Mouse (Mus musculus): ENCODE measurements around the gene Wdr83. TPM values are rescaled to one million over a fixed set of nuclear protein-coding genes. Genes with fewer than 3 reads are reported as not detected.

The Wdr83 gene
- polyA plus RNA-seq, 1 experiment from 2014 or later = 33.1 TPM

GRCm38 (mm10) chr8:85062603-85063002, 18.5 kb downstream of the Wdr83 start:
- ATAC-seq (ENCODE audit: low read depth) (no peak), DNase-seq (ENCODE audit: low spot score) (no peak)
- Histone ChIP-seq H3K4me2 (ENCODE audit: low read depth, low read length) (no peak overlapping the region), H3K9me3 (ENCODE audit: control insufficient read depth, low read length) (no peaks in the 10 kb centered on the region), H3K4me1 (ENCODE audit: control insufficient read depth, insufficient read depth, low read length) (peaks cover 8% of the 10 kb centered on the region), H3K4me3 (ENCODE audit: low read depth, low read length) (no peak overlapping the region), H3K36me3 (ENCODE audit: control insufficient read depth, insufficient read depth, low read length) (peaks cover 30% of the 10 kb centered on the region), H3K27ac (replicated peaks; ENCODE audit: low read depth, low read length) (no peak overlapping the region), H3K27me3 (replicated peaks; ENCODE audit: control insufficient read depth, insufficient read depth, low read length) (no peaks in the 10 kb centered on the region), H3K9ac (ENCODE audit: low read depth, low read length) (no peak overlapping the region)
- WGBS = 92% methylated on average over 4 of the region's 4 CpGs

- peak; percentile 95 for DNase-seq (ENCODE audit: low spot score)
- H3K27ac ChIP-seq (replicated peaks; ENCODE audit: low read depth, low read length) = peak within 1 kb of the TSS; percentile 44; the same call in 1 of the 2 replicates
- H3K4me3 ChIP-seq (ENCODE audit: low read depth, low read length) = peak within 1 kb of the TSS; percentile 58
- H3K9ac ChIP-seq (ENCODE audit: low read depth, low read length) = peak within 1 kb of the TSS; percentile 66
- ATAC-seq (ENCODE audit: low read depth) = peak; percentile 92
- H3K9me3 ChIP-seq (ENCODE audit: control insufficient read depth, low read length) = no peaks in the 10 kb centered on the region
- WGBS = under 1% methylated on average over 45 of the region's 53 CpGs
- H3K36me3 ChIP-seq (ENCODE audit: control insufficient read depth, insufficient read depth, low read length) = peaks cover 24% of the 10 kb centered on the region
- no peaks in the 10 kb centered on the region for H3K27me3 ChIP-seq (replicated peaks; ENCODE audit: control insufficient read depth, insufficient read depth, low read length)
- peak within 1 kb of the TSS; percentile 91 for H3K4me2 ChIP-seq (ENCODE audit: low read depth, low read length)
- peaks cover 8% of the 10 kb centered on the region for H3K4me1 ChIP-seq (ENCODE audit: control insufficient read depth, insufficient read depth, low read length)
These were observed 21.1 kb downstream of the Wdr83 start, which contains the start of gene Fbxw9 for GRCm38 (mm10) chr8:85059879-85060616. TSS of gene Fbxw9 (plus strand) at chr8:85060055.

GRCm38 (mm10) chr8:85057367-85057766, 23.7 kb downstream of the Wdr83 start:
- H3K4me2 ChIP-seq (ENCODE audit: low read depth, low read length) = no peak overlapping the region
- H3K9ac ChIP-seq (ENCODE audit: low read depth, low read length) = no peak overlapping the region
- no peaks in the 10 kb centered on the region for H3K9me3 ChIP-seq (ENCODE audit: control insufficient read depth, low read length)
- no peak for DNase-seq (ENCODE audit: low spot score)
- no peak for ATAC-seq (ENCODE audit: low read depth)
- WGBS = 84% methylated on average over 7 of the region's 7 CpGs
- no peaks in the 10 kb centered on the region for H3K27me3 ChIP-seq (replicated peaks; ENCODE audit: control insufficient read depth, insufficient read depth, low read length)
- peaks cover 8% of the 10 kb centered on the region for H3K4me1 ChIP-seq (ENCODE audit: control insufficient read depth, insufficient read depth, low read length)
- H3K27ac ChIP-seq (replicated peaks; ENCODE audit: low read depth, low read length) = no peak overlapping the region
- peaks cover 45% of the 10 kb centered on the region for H3K36me3 ChIP-seq (ENCODE audit: control insufficient read depth, insufficient read depth, low read length)
- no peak overlapping the region for H3K4me3 ChIP-seq (ENCODE audit: low read depth, low read length)

DNA sequence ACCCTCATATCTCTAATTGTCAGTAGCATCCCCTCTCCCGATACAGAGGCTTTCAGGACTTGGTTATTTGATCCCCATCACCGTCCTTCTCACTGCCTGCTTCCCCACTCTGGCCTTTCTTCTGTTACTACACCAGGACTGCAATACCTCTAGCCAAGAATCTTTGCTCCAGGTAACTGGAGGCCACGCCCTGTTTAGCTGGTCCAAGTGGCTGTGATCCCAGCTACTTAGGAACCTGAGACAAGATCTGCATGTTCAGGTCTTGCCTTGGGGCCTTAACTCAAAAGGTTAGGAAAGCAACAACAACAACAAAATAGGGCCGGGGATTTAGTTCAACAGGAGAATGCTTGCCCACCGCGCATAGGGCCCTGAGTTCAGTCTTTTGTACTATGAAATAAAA, 37.5 kb downstream of the Wdr83 start:
- Histone ChIP-seq H3K4me3 (ENCODE audit: low read depth, low read length) (no peak overlapping the region), H3K4me2 (ENCODE audit: low read depth, low read length) (no peak overlapping the region), H3K27ac (replicated peaks; ENCODE audit: low read depth, low read length) (no peak overlapping the region), H3K36me3 (ENCODE audit: control insufficient read depth, insufficient read depth, low read length) (peaks cover 87% of the 10 kb centered on the region), H3K9me3 (ENCODE audit: control insufficient read depth, low read length) (no peaks in the 10 kb centered on the region), H3K27me3 (replicated peaks; ENCODE audit: control insufficient read depth, insufficient read depth, low read length) (no peaks in the 10 kb centered on the region), H3K4me1 (ENCODE audit: control insufficient read depth, insufficient read depth, low read length) (peaks cover 4% of the 10 kb centered on the region; the same call in 1 of the 2 replicates), H3K9ac (ENCODE audit: low read depth, low read length) (no peak overlapping the region)
- DNase-seq (ENCODE audit: low spot score) (no peak), ATAC-seq (ENCODE audit: low read depth) (no peak)
- WGBS = 86% methylated on average over 6 of the region's 6 CpGs

GRCm38 (mm10) chr8:85037681-85038531, 43.2 kb downstream of the Wdr83 start:
- H3K27me3 ChIP-seq (replicated peaks; ENCODE audit: control insufficient read depth, insufficient read depth, low read length) = no peaks in the 10 kb centered on the region
- DNase-seq (ENCODE audit: low spot score) (peak; percentile 69), ATAC-seq (ENCODE audit: low read depth) (peak; percentile 3; the same call in 1 of the 2 replicates)
- peaks cover 41% of the 10 kb centered on the region for H3K36me3 ChIP-seq (ENCODE audit: control insufficient read depth, insufficient read depth, low read length)
- H3K4me2 ChIP-seq (ENCODE audit: low read depth, low read length) = peak overlapping the region; percentile 91
- peak overlapping the region; percentile 87 for H3K9ac ChIP-seq (ENCODE audit: low read depth, low read length)
- H3K4me1 ChIP-seq (ENCODE audit: control insufficient read depth, insufficient read depth, low read length) = peaks cover 18% of the 10 kb centered on the region
- H3K9me3 ChIP-seq (ENCODE audit: control insufficient read depth, low read length) = no peaks in the 10 kb centered on the region
- 2% methylated on average over 41 of the region's 57 CpGs for WGBS
- peak overlapping the region; percentile 80 for H3K4me3 ChIP-seq (ENCODE audit: low read depth, low read length)
- H3K27ac ChIP-seq (replicated peaks; ENCODE audit: low read depth, low read length) = peak overlapping the region; percentile 100

- H3K9me3 ChIP-seq (ENCODE audit: control insufficient read depth, low read length) = no peaks in the 10 kb centered on the region
- peak; percentile 83 for DNase-seq (ENCODE audit: low spot score)
- peak overlapping the region; percentile 80 for H3K4me3 ChIP-seq (ENCODE audit: low read depth, low read length)
These were observed 43.8 kb downstream of the Wdr83 start for GRCm38 (mm10) chr8:85037366-85037680.

DNA sequence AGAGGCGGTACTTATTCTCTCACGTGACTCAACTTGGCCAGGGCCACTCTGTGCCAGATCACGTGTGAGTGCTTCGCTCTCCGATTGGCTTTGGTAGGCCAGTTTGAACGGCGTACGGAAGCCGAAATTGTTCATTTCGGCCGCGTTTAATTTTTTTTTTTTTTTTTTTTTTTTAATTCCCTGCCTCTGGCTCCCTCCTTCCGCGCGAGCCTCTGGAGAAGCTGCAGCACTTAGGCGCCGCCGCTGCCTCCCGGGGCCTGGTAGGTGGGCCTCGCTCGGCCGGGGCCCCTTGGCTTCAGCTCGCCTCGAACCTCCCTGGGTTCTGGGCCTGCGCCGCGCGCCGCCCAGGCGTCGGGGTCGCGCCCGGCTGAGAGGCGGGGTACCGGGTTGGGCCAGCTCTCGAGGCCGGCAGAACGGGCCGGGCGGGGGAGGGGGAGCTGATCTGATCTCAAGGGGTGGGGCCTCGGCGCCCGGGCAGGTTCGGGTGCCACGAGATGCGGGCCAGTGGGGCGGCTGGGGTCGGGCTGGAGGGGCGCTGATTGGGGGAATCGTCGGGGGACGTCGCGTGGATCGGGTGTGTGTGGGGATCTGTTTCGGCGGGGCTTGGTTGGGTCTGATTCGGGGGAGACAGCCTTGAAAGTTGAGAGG, 44.3 kb downstream of the Wdr83 start, which contains the start of gene Tnpo2:
Tnpo2 (plus strand) TSS at position 198 of the 648 bp plus-strand sequence.
- DNase-seq (ENCODE audit: low spot score) (peak; percentile 100), ATAC-seq (ENCODE audit: low read depth) (peak; percentile 90)
- H3K9me3 ChIP-seq (ENCODE audit: control insufficient read depth, low read length) = no peaks in the 10 kb centered on the region
- H3K9ac ChIP-seq (ENCODE audit: low read depth, low read length) = peak within 1 kb of the TSS; percentile 87
- peak within 1 kb of the TSS; percentile 91 for H3K4me2 ChIP-seq (ENCODE audit: low read depth, low read length)
- H3K4me3 ChIP-seq (ENCODE audit: low read depth, low read length) = peak within 1 kb of the TSS; percentile 80
- under 1% methylated on average over 52 of the region's 59 CpGs for WGBS
- H3K4me1 ChIP-seq (ENCODE audit: control insufficient read depth, insufficient read depth, low read length) = peaks cover 18% of the 10 kb centered on the region
- peak within 1 kb of the TSS; percentile 100 for H3K27ac ChIP-seq (replicated peaks; ENCODE audit: low read depth, low read length)
- no peaks in the 10 kb centered on the region for H3K27me3 ChIP-seq (replicated peaks; ENCODE audit: control insufficient read depth, insufficient read depth, low read length)
- H3K36me3 ChIP-seq (ENCODE audit: control insufficient read depth, insufficient read depth, low read length) = peaks cover 41% of the 10 kb centered on the region

More at GRCm38 (mm10) chr8:85037366-85037680, 43.8 kb downstream of the Wdr83 start:
- ATAC-seq (ENCODE audit: low read depth) = peak; percentile 69
- Histone ChIP-seq H3K4me2 (ENCODE audit: low read depth, low read length) (peak overlapping the region; percentile 91), H3K4me1 (ENCODE audit: control insufficient read depth, insufficient read depth, low read length) (peaks cover 18% of the 10 kb centered on the region), H3K36me3 (ENCODE audit: control insufficient read depth, insufficient read depth, low read length) (peaks cover 41% of the 10 kb centered on the region), H3K27ac (replicated peaks; ENCODE audit: low read depth, low read length) (peak overlapping the region; percentile 100), H3K27me3 (replicated peaks; ENCODE audit: control insufficient read depth, insufficient read depth, low read length) (no peaks in the 10 kb centered on the region), H3K9ac (ENCODE audit: low read depth, low read length) (peak overlapping the region; percentile 87)
- under 1% methylated on average over 14 of the region's 14 CpGs for WGBS

DNA sequence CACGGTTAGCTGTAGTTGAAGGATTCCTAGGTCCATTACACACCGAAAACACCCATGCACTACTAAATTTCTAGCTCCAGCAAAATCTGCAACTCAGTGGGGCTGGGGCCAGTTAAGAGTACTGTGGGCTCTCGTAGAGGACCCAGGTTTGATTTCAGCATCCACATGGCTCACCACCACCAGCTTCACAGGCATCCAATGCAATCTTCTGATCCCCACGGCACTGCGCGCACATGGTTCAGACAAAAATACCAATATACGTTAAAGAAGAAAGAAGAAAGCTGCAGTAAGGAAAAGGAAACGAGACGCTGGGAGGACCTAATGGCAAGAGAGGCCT, 44.8 kb downstream of the Wdr83 start:
- Histone ChIP-seq H3K4me3 (ENCODE audit: low read depth, low read length) (peak overlapping the region; percentile 80), H3K4me1 (ENCODE audit: control insufficient read depth, insufficient read depth, low read length) (peaks cover 18% of the 10 kb centered on the region), H3K9ac (ENCODE audit: low read depth, low read length) (peak overlapping the region; percentile 80), H3K36me3 (ENCODE audit: control insufficient read depth, insufficient read depth, low read length) (peaks cover 41% of the 10 kb centered on the region), H3K4me2 (ENCODE audit: low read depth, low read length) (peak overlapping the region; percentile 91), H3K27me3 (replicated peaks; ENCODE audit: control insufficient read depth, insufficient read depth, low read length) (no peaks in the 10 kb centered on the region), H3K27ac (replicated peaks; ENCODE audit: low read depth, low read length) (peak overlapping the region; percentile 100), H3K9me3 (ENCODE audit: control insufficient read depth, low read length) (no peaks in the 10 kb centered on the region)
- no peak for DNase-seq (ENCODE audit: low spot score)
- ATAC-seq (ENCODE audit: low read depth) = peak; percentile 15
- 0% methylated on average over 9 of the region's 9 CpGs for WGBS

Measured in embryonic facial prominence, embryonic 14.5 days (tissue).